Mouse (Mus musculus): ENCODE measurements around the gene Sh3glb2. TPM values are rescaled to one million over a fixed set of nuclear protein-coding genes. Genes with fewer than 3 reads are reported as not detected.

The Sh3glb2 gene
- total and polyA plus RNA-seq, 2 experiments from 2014 or later, result 156 to 292 TPM

DNA sequence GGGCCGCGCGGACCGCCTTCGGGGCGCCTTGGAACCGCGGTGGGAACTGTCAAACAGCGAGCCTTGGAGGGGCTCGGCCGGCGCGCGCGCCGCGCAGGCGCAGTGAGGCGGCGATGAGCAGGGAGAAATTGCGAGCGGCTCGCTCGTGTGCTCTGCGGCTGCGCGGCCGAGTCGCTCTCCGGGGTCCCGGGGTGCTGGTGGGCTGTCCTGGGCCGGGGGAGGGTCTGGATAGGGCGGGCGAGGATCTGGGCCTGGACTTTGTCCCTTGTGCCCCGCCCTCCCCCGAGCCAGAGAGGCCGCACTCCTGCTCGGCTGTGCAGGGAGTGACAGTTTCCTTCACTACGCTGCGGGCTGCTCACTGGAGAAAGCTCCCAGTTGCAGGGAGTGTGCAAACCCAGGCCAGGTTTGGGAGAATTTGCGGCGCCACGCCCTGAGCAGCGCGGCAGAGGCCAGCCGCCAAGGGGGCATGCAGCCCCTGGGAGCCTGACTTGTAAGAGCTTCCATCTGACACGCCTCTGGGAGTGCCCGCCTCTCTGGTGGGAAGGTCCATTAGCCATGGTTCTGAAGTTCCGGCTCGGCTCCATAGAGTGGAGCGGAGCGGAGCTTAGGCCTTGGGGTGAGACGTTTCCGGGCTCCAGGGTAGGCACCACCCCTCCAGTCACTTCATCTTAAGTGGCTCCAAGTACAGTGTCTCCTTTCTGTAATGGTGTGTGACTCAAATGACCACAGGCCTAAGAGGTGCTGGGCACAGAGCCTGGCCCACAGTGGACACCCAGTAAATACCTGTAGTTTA is 33.6 kb upstream of the Sh3glb2 start:
- H3K27ac ChIP-seq (ENCODE audit: low read depth, low read length), result peak overlapping the region; percentile 93
- no peaks in the 10 kb centered on the region for H3K9me3 ChIP-seq (ENCODE audit: low read length)
- H3K4me1 ChIP-seq (ENCODE audit: insufficient read depth), result peaks cover 9% of the 10 kb centered on the region
- H3K36me3 ChIP-seq (ENCODE audit: insufficient read depth), result peaks cover 29% of the 10 kb centered on the region
- WGBS, result 5% methylated on average over 52 of the region's 54 CpGs
- peak; percentile 82 for ATAC-seq
- DNase-seq, result peak; percentile 95
- peak overlapping the region; percentile 98 for H3K4me2 ChIP-seq (ENCODE audit: low read depth)
- peak overlapping the region; percentile 74 for H3K9ac ChIP-seq
- peak overlapping the region; percentile 85 for H3K4me3 ChIP-seq (ENCODE audit: low read depth, low read length)
- no peaks in the 10 kb centered on the region for H3K27me3 ChIP-seq (ENCODE audit: insufficient read depth, low read length)
- TF ChIP-seq CTCF (IDR thresholded peaks at IDR 0.05; ENCODE audit: low read depth), result no peak

DNA sequence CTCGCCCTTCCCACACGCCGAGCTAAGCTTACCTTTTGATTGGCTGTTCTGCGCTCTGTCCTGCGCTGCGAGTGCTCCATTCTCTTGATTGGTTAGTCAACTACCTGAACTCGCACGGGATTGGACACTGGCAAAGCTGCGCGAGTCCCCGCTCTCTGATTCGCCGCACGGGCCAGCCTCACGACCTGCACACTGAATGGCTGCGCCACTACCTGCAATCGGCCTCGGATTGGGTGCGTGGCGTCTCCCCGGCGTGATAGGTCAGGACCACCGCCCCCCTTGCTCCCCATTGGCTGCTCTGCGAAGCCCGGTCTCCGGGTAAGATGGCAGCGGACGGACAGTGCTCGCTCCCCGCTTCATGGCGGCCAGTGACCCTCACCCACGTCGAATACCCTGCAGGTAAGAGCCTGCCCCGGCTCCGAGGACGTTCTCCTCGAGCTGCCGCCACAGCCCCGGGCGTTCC is 33.0 kb upstream of the Sh3glb2 start, which contains the start of gene Dolpp1:
Gene Dolpp1 (plus strand): TSS at position 141 of the 463 bp plus-strand sequence.
- H3K27me3 ChIP-seq (ENCODE audit: insufficient read depth, low read length), result no peaks in the 10 kb centered on the region
- H3K4me3 ChIP-seq (ENCODE audit: low read depth, low read length), result peak within 1 kb of the TSS; percentile 85
- peak; percentile 12; the same call in 1 of the 2 replicates for TF ChIP-seq CTCF (IDR thresholded peaks at IDR 0.05; ENCODE audit: low read depth)
- ATAC-seq (peak; percentile 99), DNase-seq (peak; percentile 99)
- no peaks in the 10 kb centered on the region for H3K9me3 ChIP-seq (ENCODE audit: low read length)
- H3K4me2 ChIP-seq (ENCODE audit: low read depth), result peak within 1 kb of the TSS; percentile 98
- H3K4me1 ChIP-seq (ENCODE audit: insufficient read depth), result peaks cover 9% of the 10 kb centered on the region
- H3K36me3 ChIP-seq (ENCODE audit: insufficient read depth), result peaks cover 22% of the 10 kb centered on the region
- H3K9ac ChIP-seq, result peak within 1 kb of the TSS; percentile 74
- WGBS, result 2% methylated on average over 40 of the region's 40 CpGs
- peak within 1 kb of the TSS; percentile 93 for H3K27ac ChIP-seq (ENCODE audit: low read depth, low read length)

DNA sequence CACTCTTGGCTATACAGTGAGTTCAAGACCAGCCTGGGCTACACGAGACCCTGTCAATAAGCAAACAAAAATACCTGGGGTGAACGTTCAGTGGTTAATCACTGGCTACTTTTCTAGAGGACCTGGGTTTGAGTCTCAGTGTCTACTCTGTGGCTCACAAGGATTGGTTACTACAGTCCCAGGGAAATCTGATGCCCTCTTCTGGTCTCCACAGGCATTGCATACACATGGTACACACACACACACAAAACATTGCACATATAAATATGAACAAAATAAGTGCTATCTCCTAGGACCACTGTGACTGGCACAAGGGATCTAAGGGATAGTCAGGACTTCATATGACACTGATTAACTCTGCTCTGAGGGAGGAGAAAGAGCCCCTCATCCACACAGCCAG is 29.9 kb upstream of the Sh3glb2 start:
- H3K36me3 ChIP-seq (ENCODE audit: insufficient read depth), result peaks cover 9% of the 10 kb centered on the region; the same call in 1 of the 2 replicates
- no peak overlapping the region for H3K4me3 ChIP-seq (ENCODE audit: low read depth, low read length)
- H3K9ac ChIP-seq, result no peak overlapping the region
- H3K4me1 ChIP-seq (ENCODE audit: insufficient read depth), result peaks cover 9% of the 10 kb centered on the region
- H3K27me3 ChIP-seq (ENCODE audit: insufficient read depth, low read length), result no peaks in the 10 kb centered on the region
- 0 out of 2 replicates have a peak, but pooled peaks have one; percentile 8 for TF ChIP-seq CTCF (IDR thresholded peaks at IDR 0.05; ENCODE audit: low read depth)
- no peak overlapping the region for H3K27ac ChIP-seq (ENCODE audit: low read depth, low read length)
- no peak overlapping the region for H3K4me2 ChIP-seq (ENCODE audit: low read depth)
- WGBS, result 80% methylated on average over 2 of the region's 2 CpGs
- H3K9me3 ChIP-seq (ENCODE audit: low read length), result no peaks in the 10 kb centered on the region
- ATAC-seq, result no peak
- no peak for DNase-seq

DNA sequence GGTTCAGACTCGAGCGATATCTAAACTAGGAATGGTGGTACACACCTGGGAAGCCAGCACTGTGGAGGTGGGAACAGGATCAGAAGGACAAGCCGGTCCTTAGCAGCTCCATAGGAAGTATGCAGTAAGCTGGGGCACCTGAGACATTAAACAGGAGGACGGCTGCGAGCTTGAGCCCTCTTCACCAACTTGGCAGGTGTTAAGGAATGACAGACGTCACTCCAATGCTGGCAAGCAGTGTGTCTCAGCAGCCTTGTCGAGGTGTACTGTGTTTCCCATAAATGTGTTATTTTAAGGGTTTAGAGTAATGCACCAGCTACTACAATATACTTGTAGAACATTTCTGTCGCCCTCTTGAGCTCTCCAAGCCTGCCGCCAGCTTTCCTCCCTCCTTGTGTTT is 27.8 kb upstream of the Sh3glb2 start:
- ATAC-seq (no peak), DNase-seq (no peak)
- peaks cover 22% of the 10 kb centered on the region for H3K36me3 ChIP-seq (ENCODE audit: insufficient read depth)
- H3K4me1 ChIP-seq (ENCODE audit: insufficient read depth), result no peaks in the 10 kb centered on the region
- H3K9ac ChIP-seq, result no peak overlapping the region
- no peaks in the 10 kb centered on the region for H3K27me3 ChIP-seq (ENCODE audit: insufficient read depth, low read length)
- no peak for TF ChIP-seq CTCF (IDR thresholded peaks at IDR 0.05; ENCODE audit: low read depth)
- H3K9me3 ChIP-seq (ENCODE audit: low read length), result no peaks in the 10 kb centered on the region
- no peak overlapping the region for H3K4me2 ChIP-seq (ENCODE audit: low read depth)
- H3K27ac ChIP-seq (ENCODE audit: low read depth, low read length), result no peak overlapping the region
- H3K4me3 ChIP-seq (ENCODE audit: low read depth, low read length), result no peak overlapping the region
- WGBS, result 86% methylated on average over 9 of the region's 9 CpGs

DNA sequence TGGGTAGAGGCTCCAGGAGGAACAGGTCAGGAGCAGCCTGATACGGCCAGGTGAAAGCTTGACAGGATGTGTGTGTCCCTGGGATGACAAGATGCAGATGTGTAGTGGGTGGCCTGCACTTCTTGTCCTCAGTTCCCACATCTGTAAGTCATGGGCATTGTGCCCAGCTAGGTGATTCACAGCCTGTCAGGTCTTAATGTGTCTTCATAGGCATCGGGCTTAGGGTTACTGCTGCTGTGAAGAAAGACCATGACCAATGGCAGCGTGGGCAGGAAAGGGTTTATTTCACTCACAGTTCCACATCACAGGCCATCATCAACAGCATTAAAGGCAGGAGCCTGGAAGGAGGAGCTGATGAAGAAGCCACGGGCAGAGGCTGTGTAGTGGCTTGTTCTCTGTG is 26.5 kb upstream of the Sh3glb2 start:
- Histone ChIP-seq H3K4me1 (ENCODE audit: insufficient read depth) (no peaks in the 10 kb centered on the region), H3K9ac (no peak overlapping the region), H3K27ac (ENCODE audit: low read depth, low read length) (no peak overlapping the region), H3K4me3 (ENCODE audit: low read depth, low read length) (no peak overlapping the region), H3K27me3 (ENCODE audit: insufficient read depth, low read length) (no peaks in the 10 kb centered on the region), H3K9me3 (ENCODE audit: low read length) (no peaks in the 10 kb centered on the region), H3K4me2 (ENCODE audit: low read depth) (no peak overlapping the region), H3K36me3 (ENCODE audit: insufficient read depth) (peaks cover 32% of the 10 kb centered on the region)
- TF ChIP-seq CTCF (IDR thresholded peaks at IDR 0.05; ENCODE audit: low read depth), result no peak
- DNase-seq (no peak), ATAC-seq (no peak)
- 89% methylated on average over 4 of the region's 4 CpGs for WGBS

GRCm38 (mm10) chr2:30384814-30385213 is 25.7 kb upstream of the Sh3glb2 start:
- H3K9ac ChIP-seq, result no peak overlapping the region
- no peak for TF ChIP-seq CTCF (IDR thresholded peaks at IDR 0.05; ENCODE audit: low read depth)
- WGBS, result 82% methylated on average over 5 of the region's 5 CpGs
- H3K27ac ChIP-seq (ENCODE audit: low read depth, low read length), result no peak overlapping the region
- peaks cover 37% of the 10 kb centered on the region for H3K36me3 ChIP-seq (ENCODE audit: insufficient read depth)
- H3K27me3 ChIP-seq (ENCODE audit: insufficient read depth, low read length), result no peaks in the 10 kb centered on the region
- no peak overlapping the region for H3K4me2 ChIP-seq (ENCODE audit: low read depth)
- no peak for DNase-seq
- no peak overlapping the region for H3K4me3 ChIP-seq (ENCODE audit: low read depth, low read length)
- no peaks in the 10 kb centered on the region for H3K4me1 ChIP-seq (ENCODE audit: insufficient read depth)
- H3K9me3 ChIP-seq (ENCODE audit: low read length), result no peaks in the 10 kb centered on the region
- ATAC-seq, result no peak

GRCm38 (mm10) chr2:30381377-30381725 is 22.2 kb upstream of the Sh3glb2 start:
- H3K27ac ChIP-seq (ENCODE audit: low read depth, low read length), result no peak overlapping the region
- no peak for TF ChIP-seq CTCF (IDR thresholded peaks at IDR 0.05; ENCODE audit: low read depth)
- ATAC-seq, result no peak
- H3K36me3 ChIP-seq (ENCODE audit: insufficient read depth), result peaks cover 64% of the 10 kb centered on the region
- no peaks in the 10 kb centered on the region for H3K27me3 ChIP-seq (ENCODE audit: insufficient read depth, low read length)
- no peaks in the 10 kb centered on the region for H3K4me1 ChIP-seq (ENCODE audit: insufficient read depth)
- H3K4me3 ChIP-seq (ENCODE audit: low read depth, low read length), result no peak overlapping the region
- no peak overlapping the region for H3K9ac ChIP-seq
- DNase-seq, result no peak
- H3K4me2 ChIP-seq (ENCODE audit: low read depth), result no peak overlapping the region
- H3K9me3 ChIP-seq (ENCODE audit: low read length), result no peaks in the 10 kb centered on the region
- WGBS, result 95% methylated on average over 4 of the region's 4 CpGs

All from forebrain, postnatal 0 days (tissue).